Mouse (Mus musculus) liver, postnatal 0 days (tissue): ENCODE data around the gene Ipp. TPM values are rescaled to one million over a fixed set of nuclear protein-coding genes. Genes with fewer than 3 reads are reported as not detected.

Experiments used
- ATAC-seq: fragments of 200-750 bp; cut with Nextera tagmentation; 2 replicates; pipeline ENCODE4 v1.8.0; 2017; ENCODE audit warnings: mild to moderate bottlenecking, moderate library complexity
- DNase-seq: peaks from one replicate; pipeline ENCODE4 v3.0.0-alpha.2; 2016
- H3K27ac ChIP-seq: fragments of 300-500 bp; sonication (generic); 2 replicates; pipeline ENCODE4 v1.5.1; 2014; ENCODE audit warnings: antibody characterized with exemption, moderate library complexity, mild to moderate bottlenecking, low read depth
- H3K27me3 ChIP-seq: fragments of 300-500 bp; sonication (generic); 2 replicates; pipeline ENCODE4 v1.6.1; 2014; ENCODE audit warnings: low read length, control low read depth, mixed read lengths; ENCODE audit not compliant: insufficient read depth
- H3K36me3 ChIP-seq: fragments of 300-500 bp; sonication (generic); replicated peaks from 2 replicates; pipeline ENCODE4 v1.6.1; 2014; ENCODE audit warnings: mild to moderate bottlenecking, control low read depth, low read length, moderate library complexity, mixed read lengths; ENCODE audit not compliant: insufficient read depth
- H3K4me1 ChIP-seq: fragments of 300-500 bp; sonication (generic); 2 replicates; pipeline ENCODE4 v1.6.1; 2014; ENCODE audit warnings: antibody characterized with exemption, mild to moderate bottlenecking, control low read depth; ENCODE audit not compliant: insufficient read depth
- H3K4me2 ChIP-seq: fragments of 300-500 bp; sonication (generic); 2 replicates; pipeline ENCODE4 v1.6.1; 2014; ENCODE audit warnings: low read depth, mild to moderate bottlenecking, low read length, moderate library complexity, mixed read lengths
- H3K4me3 ChIP-seq: fragments of 300-500 bp; sonication (generic); 2 replicates; pipeline ENCODE4 v1.5.1; 2014; ENCODE audit warnings: low read depth, low read length
- H3K9ac ChIP-seq: fragments of 300-500 bp; sonication (generic); replicated peaks from 2 replicates; pipeline ENCODE4 v1.6.1; 2014; ENCODE audit warnings: mild to moderate bottlenecking, moderate library complexity
- H3K9me3 ChIP-seq: fragments of 300-500 bp; sonication (generic); 2 replicates; pipeline ENCODE4 v1.6.1; 2016; ENCODE audit warnings: mild to moderate bottlenecking, control low read depth, low read length, mixed read lengths
- CTCF ChIP-seq: sonication (generic); IDR thresholded peaks from 2 replicates; pipeline ENCODE4 v1.5.1; 2016; ENCODE audit warnings: antibody characterized with exemption, low read depth
- EP300 ChIP-seq: IDR thresholded peaks from 2 replicates; pipeline ENCODE4 v1.6.1; 2016; ENCODE audit warnings: antibody characterized with exemption, low read depth, mild to moderate bottlenecking
- WGBS: fragments of 180-500 bp; shearing (Covaris S2); extraction: QIAGEN DNeasy Blood & Tissue Kit; methylation state at CpG from one replicate; pipeline ENCODE4 v1.1.7; 2014; ENCODE audit not compliant: insufficient replicate concordance; 5-methylcytosine and 5-hydroxymethylcytosine counted together
- polyA plus RNA-seq: library from polyadenylated mRNA; unstranded; fragments of >200 nt; fragmentation: Nextera tagmentation; extraction: Ambion mirVana; gene quantifications from 2 replicates; pipeline ENCODE4 v1.2.1, GENCODE M21; 2015

Gene Ipp
- polyA plus RNA-seq, 1 experiment from 2014 or later: 9.1 TPM

DNA sequence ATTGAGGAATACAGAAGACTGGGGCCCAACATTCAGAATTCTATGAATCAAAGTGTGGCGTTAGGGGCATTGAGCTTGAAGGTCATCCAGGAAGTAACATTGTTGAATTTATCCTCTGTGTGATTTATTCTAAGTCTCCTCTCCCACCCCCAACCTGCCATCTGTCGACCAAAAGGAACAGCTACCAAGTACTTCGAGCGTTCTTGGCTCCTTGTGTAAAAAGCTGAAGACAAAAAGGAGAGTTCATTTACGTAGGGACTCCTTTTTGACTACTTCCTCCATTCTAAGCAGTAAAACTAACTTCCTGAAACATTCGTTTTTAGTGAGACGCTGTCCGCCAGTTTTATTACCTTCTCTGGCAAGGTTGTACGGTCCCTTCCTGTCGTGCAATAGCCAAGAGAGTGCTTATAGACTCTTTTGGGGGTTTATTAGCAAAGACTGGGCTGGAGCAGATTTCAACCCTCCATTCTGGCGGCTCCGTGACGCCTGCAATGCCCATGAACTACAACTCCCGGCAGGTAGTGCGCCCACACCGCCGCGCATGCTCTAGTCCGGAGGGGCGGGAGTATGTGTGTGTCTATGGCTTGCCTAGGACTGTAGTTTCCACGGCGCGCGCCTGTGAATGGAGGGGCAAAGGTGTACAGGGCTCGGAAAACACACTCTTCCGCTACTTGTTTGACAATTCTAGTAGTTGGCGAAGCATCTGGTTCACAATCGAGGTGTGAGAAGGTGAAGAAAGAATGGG lies 49.4 kb downstream of the Ipp start:
- Histone ChIP-seq H3K36me3 (peaks cover 7% of the 10 kb centered on the region; the same call in 1 of the 2 replicates), H3K9ac (peak overlapping the region; percentile 90), H3K27me3 (no peaks in the 10 kb centered on the region)

DNA sequence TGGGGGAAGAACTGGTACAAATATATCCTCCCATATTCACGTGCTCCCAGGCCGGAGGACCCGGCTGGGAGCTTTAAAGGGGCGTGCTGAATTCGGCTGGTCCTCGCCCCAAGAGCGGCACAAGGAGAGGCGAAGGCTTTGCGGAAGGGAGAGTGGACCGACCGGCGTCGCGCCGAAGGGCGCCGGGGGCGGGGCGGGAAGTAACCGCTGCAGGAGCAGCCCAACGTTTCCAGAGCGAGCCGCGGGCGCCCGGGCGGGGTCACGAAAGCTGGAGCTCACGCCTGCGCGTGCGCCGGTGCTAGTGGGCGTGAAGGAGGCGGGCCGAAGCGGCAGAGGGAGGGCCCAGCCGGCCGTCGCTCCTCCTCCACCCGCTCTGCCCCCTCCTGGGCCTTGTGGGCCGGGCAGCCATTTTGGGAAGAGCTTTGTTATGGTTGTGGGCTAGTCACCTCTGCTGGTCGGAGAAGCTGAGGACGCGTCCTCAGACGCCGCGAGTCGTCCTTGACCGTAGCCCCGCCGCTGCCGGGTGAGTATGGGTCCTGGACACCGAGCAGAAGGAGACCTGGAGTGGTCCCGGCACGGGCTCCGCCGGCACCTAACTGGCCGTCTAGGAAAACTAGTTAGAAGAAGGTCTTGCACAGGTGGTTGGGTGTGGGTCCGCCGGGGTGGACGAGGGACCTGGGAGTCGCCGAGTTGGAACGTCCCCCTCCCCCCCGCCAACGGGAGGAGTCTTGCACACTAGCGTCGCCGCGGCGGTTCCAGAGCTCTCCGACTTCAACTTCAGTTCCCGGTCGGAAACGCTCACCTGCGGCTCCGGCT lies 50.2 kb downstream of the Ipp start, which contains the start of gene Gpbp1l1:
Gene Gpbp1l1, plus strand, starts transcription at position 353 of the 816 bp plus-strand sequence.
- Histone ChIP-seq H3K9ac (peak within 1 kb of the TSS; percentile 90), H3K27ac (peak within 1 kb of the TSS; percentile 91), H3K27me3 (no peaks in the 10 kb centered on the region), H3K4me3 (peak within 1 kb of the TSS; percentile 87), H3K4me1 (peaks cover 13% of the 10 kb centered on the region), H3K9me3 (no peaks in the 10 kb centered on the region), H3K36me3 (peaks cover 3% of the 10 kb centered on the region), H3K4me2 (peak within 1 kb of the TSS; percentile 88)
- WGBS: 1% methylated on average over 77 of the region's 78 CpGs
- ATAC-seq (peak; percentile 94), DNase-seq (peak; percentile 99)
- TF ChIP-seq CTCF: peak; percentile 67
- TF ChIP-seq EP300: no peak

More for the DNA sequence above, 49.4 kb downstream of the Ipp start:
- Histone ChIP-seq H3K4me3 (peak overlapping the region; percentile 87), H3K4me1 (peaks cover 10% of the 10 kb centered on the region), H3K9me3 (no peaks in the 10 kb centered on the region), H3K27ac (peak overlapping the region; percentile 91), H3K4me2 (peak overlapping the region; percentile 88)
- TF ChIP-seq CTCF: no peak
- TF ChIP-seq EP300: no peak
- ATAC-seq (peak; percentile 92), DNase-seq (peak; percentile 95)
- under 1% methylated on average over 28 of the region's 28 CpGs for WGBS

- H3K27ac ChIP-seq: peak overlapping the region; percentile 91
- DNase-seq: no peak
- no peaks in the 10 kb centered on the region for H3K9me3 ChIP-seq
- H3K9ac ChIP-seq: peak overlapping the region; percentile 90
- WGBS: 1% methylated on average over 15 of the region's 15 CpGs
- peaks cover under 1% of the 10 kb centered on the region for H3K36me3 ChIP-seq
- no peak for TF ChIP-seq CTCF
- 0 out of 2 replicates have a peak, but pooled peaks have one; percentile 20 for TF ChIP-seq EP300
- peak overlapping the region; percentile 88 for H3K4me2 ChIP-seq
- H3K4me3 ChIP-seq: peak overlapping the region; percentile 87
- no peak for ATAC-seq
- H3K4me1 ChIP-seq: peaks cover 13% of the 10 kb centered on the region
- H3K27me3 ChIP-seq: no peaks in the 10 kb centered on the region
These were observed 51.0 kb downstream of the Ipp start for GRCm38 (mm10) chr4:116558151-116558882.

Other genes starting within 250 kb of the Ipp start
- gene Mast2, start 43.4 kb upstream of the Ipp start, polyA plus RNA-seq: 2.4 and 2.8 TPM in 2 replicates
- 16.5 and 17.2 TPM in 2 replicates for gene Tmem69, start 48.4 kb downstream of the Ipp start, polyA plus RNA-seq
- 14.0 and 16.2 TPM in 2 replicates for gene Gpbp1l1, start 50.1 kb downstream of the Ipp start, polyA plus RNA-seq
- gene Ccdc17, start 89.1 kb downstream of the Ipp start, polyA plus RNA-seq: 2.9 TPM in 2 replicates
- 30.0 and 30.6 TPM in 2 replicates for gene Nasp, start 120.4 kb downstream of the Ipp start, polyA plus RNA-seq
- gene Akr1a1, start 144.1 kb downstream of the Ipp start, polyA plus RNA-seq: 320 and 321 TPM in 2 replicates
- gene Prdx1, start 178.0 kb downstream of the Ipp start, polyA plus RNA-seq: 2,167 and 2,192 TPM in 2 replicates
- gene Mmachc, start 200.9 kb downstream of the Ipp start, polyA plus RNA-seq: 10.8 and 10.9 TPM in 2 replicates
- 6.1 and 8.4 TPM in 2 replicates for gene Ccdc163, start 201.0 kb downstream of the Ipp start, polyA plus RNA-seq
- 5.8 and 6.2 TPM in 2 replicates for gene Tesk2, start 213.4 kb downstream of the Ipp start, polyA plus RNA-seq